Mouse (Mus musculus): Measurements from ENCODE around the gene Ifnar1.

- TF ChIP-seq CTCF (IDR thresholded peaks at IDR 0.05; ENCODE audit: low read depth) = no peak
- no peak for TF ChIP-seq EP300 (IDR thresholded peaks at IDR 0.05; ENCODE audit: low read depth)
Observed at GRCm38 (mm10) chr16:91541573-91542081, 56.6 kb downstream of the Ifnar1 start.

Measured in liver, embryonic 14.5 days (tissue).